Mouse (Mus musculus) cerebellum, adult 2 months (tissue): ENCODE measurements around the gene Adamts7.

Experiments
- CTCF ChIP-seq: fragments of 200-500 bp; IDR thresholded peaks from 2 replicates; pipeline ENCODE4 v1.5.1; 2011; ENCODE audit warnings: low read depth, mild to moderate bottlenecking, control low read depth, low read length, moderate library complexity, borderline replicate concordance; ENCODE audit not compliant: insufficient read depth
- POLR2A ChIP-seq: fragments of 200-500 bp; IDR thresholded peaks from 2 replicates; pipeline ENCODE4 v1.6.1; 2011; ENCODE audit warnings: low read length, control low read depth, borderline replicate concordance; ENCODE audit not compliant: insufficient read depth

GRCm38 (mm10) chr9:90125416-90126099 lies 37.3 kb upstream of the Adamts7 start:
- TF ChIP-seq CTCF, result no peak
- TF ChIP-seq POLR2A, result no peak
